18 mouse cellular contexts compared by ENCODE assay signal in the genomic region with DNA sequence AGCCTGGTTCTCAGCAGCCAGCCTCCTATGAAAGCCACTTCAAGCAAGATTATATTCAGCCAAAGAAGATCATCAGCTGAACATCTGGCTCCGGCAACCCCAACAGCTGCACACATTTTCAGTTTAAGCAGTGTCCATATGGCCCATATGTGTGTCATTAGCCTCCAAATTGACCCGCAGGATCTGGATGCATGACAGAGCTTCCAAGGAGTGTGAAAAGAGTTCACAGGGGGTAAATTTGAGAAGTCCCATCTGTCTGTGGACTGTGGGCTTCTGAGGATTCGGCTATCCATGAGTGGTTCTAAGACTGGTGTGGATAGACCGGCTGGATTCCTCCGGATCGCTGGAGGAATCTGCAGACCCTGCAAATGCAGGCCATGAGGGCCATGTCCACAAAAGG.
DNase-seq lines count a peak whose midpoint lies in the region; ATAC-seq and TF ChIP-seq lines count a peak whose summit lies in the region.
"Had no signal": no experiment of that assay in that cellular context is flagged by ENCODE, and none has a peak within 500 bp of the region (broad histone marks: within the 10 kb centered on the region; RNA-seq: fewer than 3 reads in every experiment).

No protein-coding gene starts in this region.

- H3K27ac ChIP-seq in kidney, embryonic 14.5 days (ENCODE audit: low read depth, low read length), result no peak overlapping the region
- no peak overlapping the region for H3K27ac ChIP-seq in midbrain, postnatal 0 days (ENCODE audit: low read depth, low read length)
- no peak overlapping the region for H3K27ac ChIP-seq in midbrain, embryonic 10.5 days (replicated peaks)
- no peak overlapping the region for H3K27ac ChIP-seq in hindbrain, embryonic 14.5 days
- H3K27ac ChIP-seq in stomach, embryonic 16.5 days (ENCODE audit: low read length), result no peak overlapping the region
- H3K27ac ChIP-seq: embryonic facial prominence, embryonic 13.5 days; forebrain, embryonic 12.5 days; stomach, embryonic 15.5 days had no signal

- H3K4me1 ChIP-seq in kidney, embryonic 14.5 days (ENCODE audit: control insufficient read depth, insufficient read depth, low read length), result no peaks in the 10 kb centered on the region
- H3K4me1 ChIP-seq in midbrain, postnatal 0 days (ENCODE audit: insufficient read depth, low read length), result no peaks in the 10 kb centered on the region
- no peaks in the 10 kb centered on the region for H3K4me1 ChIP-seq in midbrain, embryonic 10.5 days
- no peaks in the 10 kb centered on the region for H3K4me1 ChIP-seq in hindbrain, embryonic 14.5 days (replicated peaks; ENCODE audit: control insufficient read depth, insufficient read depth, low read length)
- no peaks in the 10 kb centered on the region for H3K4me1 ChIP-seq in stomach, embryonic 16.5 days (ENCODE audit: control insufficient read depth, insufficient read depth, low read length)
- H3K4me1 ChIP-seq: embryonic facial prominence, embryonic 13.5 days; forebrain, embryonic 12.5 days; stomach, embryonic 15.5 days had no signal

- 54% methylated on average over 6 of the region's 6 CpGs for WGBS in kidney, embryonic 14.5 days
- WGBS in midbrain, postnatal 0 days, result 91% methylated on average over 6 of the region's 6 CpGs
- 83% methylated on average over 6 of the region's 6 CpGs for WGBS in midbrain, embryonic 10.5 days
- 84% methylated on average over 6 of the region's 6 CpGs for WGBS in hindbrain, embryonic 14.5 days
- WGBS in stomach, embryonic 16.5 days, result 66% methylated on average over 6 of the region's 6 CpGs

- ATAC-seq in kidney, embryonic 14.5 days (ENCODE audit: low FRiP score, low TSS enrichment), result peak; percentile 57
- ATAC-seq in midbrain, postnatal 0 days (ENCODE audit: low FRiP score), result no peak
- ATAC-seq in hindbrain, embryonic 14.5 days (ENCODE audit: low FRiP score), result peak; percentile 17; the same call in 1 of the 2 replicates
- ATAC-seq in stomach, embryonic 16.5 days (ENCODE audit: insufficient read depth, low FRiP score), result peak; percentile 47; the same call in 1 of the 2 replicates
- ATAC-seq: lung, postnatal 0 days had no signal

- H3K9ac ChIP-seq in kidney, embryonic 14.5 days (ENCODE audit: low read depth, low read length), result no peak overlapping the region
- H3K9ac ChIP-seq in midbrain, postnatal 0 days (replicated peaks; ENCODE audit: low read length, poor library complexity, severe bottlenecking), result no peak overlapping the region
- no peak overlapping the region for H3K9ac ChIP-seq in hindbrain, embryonic 14.5 days
- no peak overlapping the region for H3K9ac ChIP-seq in stomach, embryonic 16.5 days (ENCODE audit: low read length)
- H3K9ac ChIP-seq: embryonic facial prominence, embryonic 13.5 days; forebrain, embryonic 12.5 days; stomach, embryonic 15.5 days had no signal

- no peak overlapping the region for H3K4me2 ChIP-seq in kidney, embryonic 14.5 days (replicated peaks; ENCODE audit: low read depth, low read length)
- no peak overlapping the region for H3K4me2 ChIP-seq in midbrain, postnatal 0 days (ENCODE audit: low read depth, low read length, poor library complexity, severe bottlenecking)
- H3K4me2 ChIP-seq in hindbrain, embryonic 14.5 days (replicated peaks), result no peak overlapping the region
- no peak overlapping the region for H3K4me2 ChIP-seq in stomach, embryonic 16.5 days (ENCODE audit: low read depth, low read length)
- H3K4me2 ChIP-seq: embryonic facial prominence, embryonic 13.5 days; forebrain, embryonic 12.5 days; liver, embryonic 11.5 days; midbrain, embryonic 11.5 days; stomach, embryonic 15.5 days had no signal

- DNase-seq in kidney, postnatal 36 days, result no peak
- DNase-seq in midbrain, postnatal 0 days (ENCODE audit: low spot score), result peak; percentile 21
- no peak for DNase-seq in midbrain, embryonic 10.5 days (ENCODE audit: low spot score)
- no peak for DNase-seq in hindbrain, embryonic 14.5 days (ENCODE audit: low spot score)
- no peak for DNase-seq in left cerebral cortex, adult 8-10 months (ENCODE audit: low spot score in 2 of 2)
- DNase-seq: adrenal gland, adult 2 months; B cell, adult 2 months; cerebellum, adult 8-10 months; thymus, postnatal 4 days had no signal

- no peaks in the 10 kb centered on the region for H3K27me3 ChIP-seq in kidney, embryonic 14.5 days (ENCODE audit: control insufficient read depth, insufficient read depth, low read length)
- no peaks in the 10 kb centered on the region for H3K27me3 ChIP-seq in midbrain, postnatal 0 days (ENCODE audit: insufficient read depth, low read length)
- H3K27me3 ChIP-seq in midbrain, embryonic 10.5 days (ENCODE audit: low read depth, poor library complexity, severe bottlenecking), result no peaks in the 10 kb centered on the region
- no peaks in the 10 kb centered on the region for H3K27me3 ChIP-seq in hindbrain, embryonic 14.5 days (ENCODE audit: control insufficient read depth, insufficient read depth, low read length)
- no peaks in the 10 kb centered on the region for H3K27me3 ChIP-seq in stomach, embryonic 16.5 days (ENCODE audit: control insufficient read depth, insufficient read depth, low read length)
- H3K27me3 ChIP-seq: embryonic facial prominence, embryonic 13.5 days; forebrain, embryonic 12.5 days; stomach, embryonic 15.5 days had no signal

- no peak for TF ChIP-seq CTCF in midbrain, postnatal 0 days (IDR thresholded peaks at IDR 0.05)

- no peaks in the 10 kb centered on the region for H3K9me3 ChIP-seq in kidney, embryonic 14.5 days (ENCODE audit: control insufficient read depth, low read length)
- H3K9me3 ChIP-seq in midbrain, postnatal 0 days (ENCODE audit: low read length), result no peaks in the 10 kb centered on the region
- H3K9me3 ChIP-seq in midbrain, embryonic 10.5 days (replicated peaks), result no peaks in the 10 kb centered on the region
- no peaks in the 10 kb centered on the region for H3K9me3 ChIP-seq in hindbrain, embryonic 14.5 days (ENCODE audit: control insufficient read depth, low read length)
- H3K9me3 ChIP-seq in stomach, embryonic 16.5 days (replicated peaks; ENCODE audit: control insufficient read depth, low read length), result no peaks in the 10 kb centered on the region
- H3K9me3 ChIP-seq: embryonic facial prominence, embryonic 13.5 days; forebrain, embryonic 12.5 days; stomach, embryonic 15.5 days had no signal

- no peaks in the 10 kb centered on the region for H3K36me3 ChIP-seq in kidney, embryonic 14.5 days (ENCODE audit: control insufficient read depth, insufficient read depth, low read length)
- no peaks in the 10 kb centered on the region for H3K36me3 ChIP-seq in midbrain, postnatal 0 days (ENCODE audit: insufficient read depth, low read length)
- no peaks in the 10 kb centered on the region for H3K36me3 ChIP-seq in midbrain, embryonic 10.5 days
- H3K36me3 ChIP-seq in hindbrain, embryonic 14.5 days (replicated peaks; ENCODE audit: control insufficient read depth, insufficient read depth), result no peaks in the 10 kb centered on the region
- H3K36me3 ChIP-seq in stomach, embryonic 16.5 days (ENCODE audit: control insufficient read depth, insufficient read depth, low read length), result no peaks in the 10 kb centered on the region
- H3K36me3 ChIP-seq: embryonic facial prominence, embryonic 13.5 days; forebrain, embryonic 12.5 days; stomach, embryonic 15.5 days had no signal

- no peak overlapping the region for H3K4me3 ChIP-seq in kidney, embryonic 14.5 days (ENCODE audit: low read length)
- no peak overlapping the region for H3K4me3 ChIP-seq in midbrain, postnatal 0 days (ENCODE audit: low read depth, low read length)
- no peak overlapping the region for H3K4me3 ChIP-seq in midbrain, embryonic 10.5 days
- H3K4me3 ChIP-seq in hindbrain, embryonic 14.5 days (replicated peaks; ENCODE audit: low read length), result no peak overlapping the region
- H3K4me3 ChIP-seq in stomach, embryonic 16.5 days (replicated peaks; ENCODE audit: low read length), result no peak overlapping the region
- H3K4me3 ChIP-seq: embryonic facial prominence, embryonic 13.5 days; forebrain, embryonic 12.5 days; myocyte; stomach, embryonic 15.5 days had no signal
